Mouse (Mus musculus): ENCODE measurements around the gene Glod4. TPM values are rescaled to one million over a fixed set of nuclear protein-coding genes. Genes with fewer than 3 reads are reported as not detected.

Glod4 gene
- polyA plus RNA-seq, 1 experiment from 2014 or later: 131 TPM

DNA sequence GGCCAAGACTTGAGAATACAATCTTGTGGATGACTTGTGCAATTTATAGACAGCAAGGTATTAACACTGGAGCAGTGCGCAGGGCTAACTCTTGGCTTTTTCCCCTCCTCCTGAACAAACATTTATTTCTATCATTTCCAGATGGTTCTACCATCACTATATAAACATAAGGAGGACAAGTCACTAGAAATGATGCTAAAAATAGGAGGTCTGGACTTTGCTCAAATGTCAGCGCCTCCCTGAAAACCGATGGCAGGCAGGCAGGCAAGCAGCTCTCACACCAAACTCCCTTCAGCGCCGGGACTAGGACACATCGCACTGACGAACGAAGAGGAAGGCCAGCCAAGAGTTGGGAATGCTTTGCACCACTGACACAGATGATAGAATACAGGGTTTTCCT is 118.1 kb downstream of the Glod4 start:
- no peak for ATAC-seq (replicated peaks; ENCODE audit: low FRiP score, low read depth)
- Histone ChIP-seq H3K9me3 (replicated peaks; ENCODE audit: low read length) (no peaks in the 10 kb centered on the region), H3K27me3 (ENCODE audit: insufficient read depth, low read length) (no peaks in the 10 kb centered on the region), H3K9ac (ENCODE audit: low read depth, low read length) (no peak overlapping the region), H3K4me1 (replicated peaks; ENCODE audit: insufficient read depth, low read length) (no peaks in the 10 kb centered on the region; the same call in 1 of the 2 replicates), H3K27ac (no peak overlapping the region), H3K4me3 (replicated peaks; ENCODE audit: low read depth, low read length) (no peak overlapping the region), H3K4me2 (ENCODE audit: low read length) (no peak overlapping the region), H3K36me3 (ENCODE audit: insufficient read depth, low read length) (0 out of 2 replicates have a peak, but pooled peaks cover 11% of the 10 kb centered on the region)
- DNase-seq (ENCODE audit: low spot score): peak; percentile 36
- TF ChIP-seq CTCF (IDR thresholded peaks at IDR 0.05; ENCODE audit: low read depth): no peak
- WGBS: 41% methylated on average over 8 of the region's 8 CpGs

- no peaks in the 10 kb centered on the region; the same call in 1 of the 2 replicates for H3K4me1 ChIP-seq (replicated peaks; ENCODE audit: insufficient read depth, low read length)
- no peaks in the 10 kb centered on the region for H3K9me3 ChIP-seq (replicated peaks; ENCODE audit: low read length)
- no peak for TF ChIP-seq CTCF (IDR thresholded peaks at IDR 0.05; ENCODE audit: low read depth)
- ATAC-seq (replicated peaks; ENCODE audit: low FRiP score, low read depth) (no peak), DNase-seq (ENCODE audit: low spot score) (no peak)
- WGBS: 95% methylated on average over 1 of the region's 1 CpGs
- H3K9ac ChIP-seq (ENCODE audit: low read depth, low read length): no peak overlapping the region
- no peak overlapping the region for H3K27ac ChIP-seq
- H3K4me3 ChIP-seq (replicated peaks; ENCODE audit: low read depth, low read length): no peak overlapping the region
- no peak overlapping the region for H3K4me2 ChIP-seq (ENCODE audit: low read length)
- H3K27me3 ChIP-seq (ENCODE audit: insufficient read depth, low read length): no peaks in the 10 kb centered on the region
- 0 out of 2 replicates have a peak, but pooled peaks cover 11% of the 10 kb centered on the region for H3K36me3 ChIP-seq (ENCODE audit: insufficient read depth, low read length)
Observed at GRCm38 (mm10) chr11:76123517-76123916, 120.0 kb downstream of the Glod4 start.

- no peaks in the 10 kb centered on the region; the same call in 1 of the 2 replicates for H3K4me1 ChIP-seq (replicated peaks; ENCODE audit: insufficient read depth, low read length)
Observed at GRCm38 (mm10) chr11:76122571-76122970, 121.0 kb downstream of the Glod4 start.

GRCm38 (mm10) chr11:76121086-76121485 is 122.4 kb downstream of the Glod4 start:
- Histone ChIP-seq H3K4me1 (replicated peaks; ENCODE audit: insufficient read depth, low read length) (no peaks in the 10 kb centered on the region; the same call in 1 of the 2 replicates), H3K27ac (peak overlapping the region; percentile 37), H3K9me3 (replicated peaks; ENCODE audit: low read length) (no peaks in the 10 kb centered on the region), H3K4me2 (ENCODE audit: low read length) (no peak overlapping the region), H3K4me3 (replicated peaks; ENCODE audit: low read depth, low read length) (no peak overlapping the region), H3K36me3 (ENCODE audit: insufficient read depth, low read length) (peaks cover 21% of the 10 kb centered on the region), H3K9ac (ENCODE audit: low read depth, low read length) (no peak overlapping the region), H3K27me3 (ENCODE audit: insufficient read depth, low read length) (no peaks in the 10 kb centered on the region)
- DNase-seq (ENCODE audit: low spot score) (no peak), ATAC-seq (replicated peaks; ENCODE audit: low FRiP score, low read depth) (no peak)
- WGBS: 78% methylated on average over 4 of the region's 4 CpGs
- no peak for TF ChIP-seq CTCF (IDR thresholded peaks at IDR 0.05; ENCODE audit: low read depth)

More at GRCm38 (mm10) chr11:76122571-76122970, 121.0 kb downstream of the Glod4 start:
- H3K9me3 ChIP-seq (replicated peaks; ENCODE audit: low read length): no peaks in the 10 kb centered on the region
- 0 out of 2 replicates have a peak, but pooled peaks cover 11% of the 10 kb centered on the region for H3K36me3 ChIP-seq (ENCODE audit: insufficient read depth, low read length)
- no peak overlapping the region for H3K4me2 ChIP-seq (ENCODE audit: low read length)
- H3K9ac ChIP-seq (ENCODE audit: low read depth, low read length): no peak overlapping the region
- TF ChIP-seq CTCF (IDR thresholded peaks at IDR 0.05; ENCODE audit: low read depth): no peak
- no peak for ATAC-seq (replicated peaks; ENCODE audit: low FRiP score, low read depth)
- DNase-seq (ENCODE audit: low spot score): no peak
- no peak overlapping the region for H3K4me3 ChIP-seq (replicated peaks; ENCODE audit: low read depth, low read length)
- no peak overlapping the region for H3K27ac ChIP-seq
- WGBS: 78% methylated on average over 2 of the region's 2 CpGs
- no peaks in the 10 kb centered on the region for H3K27me3 ChIP-seq (ENCODE audit: insufficient read depth, low read length)

GRCm38 (mm10) chr11:76120407-76120901 is 123.1 kb downstream of the Glod4 start:
- Histone ChIP-seq H3K4me3 (replicated peaks; ENCODE audit: low read depth, low read length) (no peak overlapping the region), H3K9ac (ENCODE audit: low read depth, low read length) (no peak overlapping the region), H3K9me3 (replicated peaks; ENCODE audit: low read length) (no peaks in the 10 kb centered on the region), H3K36me3 (ENCODE audit: insufficient read depth, low read length) (peaks cover 21% of the 10 kb centered on the region), H3K4me1 (replicated peaks; ENCODE audit: insufficient read depth, low read length) (no peaks in the 10 kb centered on the region; the same call in 1 of the 2 replicates), H3K27ac (peak overlapping the region; percentile 68), H3K27me3 (ENCODE audit: insufficient read depth, low read length) (no peaks in the 10 kb centered on the region), H3K4me2 (ENCODE audit: low read length) (no peak overlapping the region)
- DNase-seq (ENCODE audit: low spot score): peak; percentile 84
- no peak for ATAC-seq (replicated peaks; ENCODE audit: low FRiP score, low read depth)
- TF ChIP-seq CTCF (IDR thresholded peaks at IDR 0.05; ENCODE audit: low read depth): no peak
- 53% methylated on average over 10 of the region's 10 CpGs for WGBS

- no peak for TF ChIP-seq CTCF (IDR thresholded peaks at IDR 0.05; ENCODE audit: low read depth)
- ATAC-seq (replicated peaks; ENCODE audit: low FRiP score, low read depth) (no peak), DNase-seq (ENCODE audit: low spot score) (no peak)
- WGBS: 98% methylated on average over 3 of the region's 3 CpGs
- H3K9me3 ChIP-seq (replicated peaks; ENCODE audit: low read length): no peaks in the 10 kb centered on the region
- H3K9ac ChIP-seq (ENCODE audit: low read depth, low read length): no peak overlapping the region
- 0 out of 2 replicates have a peak, but pooled peaks cover 5% of the 10 kb centered on the region for H3K4me1 ChIP-seq (replicated peaks; ENCODE audit: insufficient read depth, low read length)
- H3K27ac ChIP-seq: no peak overlapping the region
- no peaks in the 10 kb centered on the region for H3K27me3 ChIP-seq (ENCODE audit: insufficient read depth, low read length)
- H3K4me3 ChIP-seq (replicated peaks; ENCODE audit: low read depth, low read length): no peak overlapping the region
- H3K4me2 ChIP-seq (ENCODE audit: low read length): no peak overlapping the region
- peaks cover 14% of the 10 kb centered on the region; the same call in 1 of the 2 replicates for H3K36me3 ChIP-seq (ENCODE audit: insufficient read depth, low read length)
Observed at GRCm38 (mm10) chr11:76110416-76110815, 133.1 kb downstream of the Glod4 start.

Measured in kidney, postnatal 0 days (tissue).